Mouse (Mus musculus) intestine, postnatal 0 days (tissue): ENCODE data around the gene Grn. TPM values are rescaled to one million over a fixed set of nuclear protein-coding genes. Genes with fewer than 3 reads are reported as not detected.

Experiments
- ATAC-seq: fragments of 200-750 bp; cut with Nextera tagmentation; 2 replicates; pipeline ENCODE4 v1.8.0; 2017; ENCODE audit warnings: mild to moderate bottlenecking, moderate TSS enrichment, moderate library complexity
- H3K27ac ChIP-seq: fragments of 300-500 bp; sonication (generic); 2 replicates; pipeline ENCODE4 v1.5.1; 2014; ENCODE audit warnings: mild to moderate bottlenecking, low read depth, low read length, moderate library complexity
- H3K27me3 ChIP-seq: fragments of 300-500 bp; sonication (generic); replicated peaks from 2 replicates; pipeline ENCODE4 v1.6.1; 2014; ENCODE audit warnings: low read length, mixed read lengths; ENCODE audit not compliant: control insufficient read depth, insufficient read depth
- H3K36me3 ChIP-seq: fragments of 300-500 bp; sonication (generic); 2 replicates; pipeline ENCODE4 v1.6.1; 2014; ENCODE audit warnings: mild to moderate bottlenecking, moderate library complexity; ENCODE audit not compliant: control insufficient read depth, insufficient read depth
- H3K4me1 ChIP-seq: fragments of 300-500 bp; sonication (generic); replicated peaks from 2 replicates; pipeline ENCODE4 v1.6.1; 2014; ENCODE audit warnings: antibody characterized with exemption, low read length, mixed read lengths; ENCODE audit not compliant: control insufficient read depth, insufficient read depth
- H3K4me2 ChIP-seq: fragments of 300-500 bp; sonication (generic); replicated peaks from 2 replicates; pipeline ENCODE4 v1.6.1; 2014; ENCODE audit warnings: low read depth, mild to moderate bottlenecking, moderate library complexity
- H3K4me3 ChIP-seq: fragments of 300-500 bp; sonication (generic); 2 replicates; pipeline ENCODE4 v1.5.1; 2014; ENCODE audit warnings: low read depth, low read length
- H3K9ac ChIP-seq: fragments of 300-500 bp; sonication (generic); 2 replicates; pipeline ENCODE4 v1.6.1; 2014; ENCODE audit warnings: mild to moderate bottlenecking, low read depth, low read length
- H3K9me3 ChIP-seq: fragments of 300-500 bp; sonication (generic); 2 replicates; pipeline ENCODE4 v1.6.1; 2016; ENCODE audit warnings: mixed run types; ENCODE audit not compliant: control insufficient read depth
- CTCF ChIP-seq: sonication (generic); IDR thresholded peaks from 2 replicates; pipeline ENCODE4 v1.5.1; 2016; ENCODE audit warnings: low read depth, mild to moderate bottlenecking, control low read depth, antibody characterized with exemption, moderate library complexity
- WGBS: fragments of 180-500 bp; shearing (Covaris S2); extraction: QIAGEN DNeasy Blood & Tissue Kit; methylation state at CpG from one replicate; pipeline ENCODE4 v1.1.7; 2014; 5-methylcytosine and 5-hydroxymethylcytosine counted together
- polyA plus RNA-seq: library from polyadenylated mRNA; unstranded; fragments of >200 nt; fragmentation: Nextera tagmentation; extraction: Ambion mirVana; gene quantifications from 2 replicates; pipeline ENCODE4 v1.2.1, GENCODE M21; 2015

The Grn gene
- polyA plus RNA-seq, 1 experiment from 2014 or later = 339 TPM

DNA sequence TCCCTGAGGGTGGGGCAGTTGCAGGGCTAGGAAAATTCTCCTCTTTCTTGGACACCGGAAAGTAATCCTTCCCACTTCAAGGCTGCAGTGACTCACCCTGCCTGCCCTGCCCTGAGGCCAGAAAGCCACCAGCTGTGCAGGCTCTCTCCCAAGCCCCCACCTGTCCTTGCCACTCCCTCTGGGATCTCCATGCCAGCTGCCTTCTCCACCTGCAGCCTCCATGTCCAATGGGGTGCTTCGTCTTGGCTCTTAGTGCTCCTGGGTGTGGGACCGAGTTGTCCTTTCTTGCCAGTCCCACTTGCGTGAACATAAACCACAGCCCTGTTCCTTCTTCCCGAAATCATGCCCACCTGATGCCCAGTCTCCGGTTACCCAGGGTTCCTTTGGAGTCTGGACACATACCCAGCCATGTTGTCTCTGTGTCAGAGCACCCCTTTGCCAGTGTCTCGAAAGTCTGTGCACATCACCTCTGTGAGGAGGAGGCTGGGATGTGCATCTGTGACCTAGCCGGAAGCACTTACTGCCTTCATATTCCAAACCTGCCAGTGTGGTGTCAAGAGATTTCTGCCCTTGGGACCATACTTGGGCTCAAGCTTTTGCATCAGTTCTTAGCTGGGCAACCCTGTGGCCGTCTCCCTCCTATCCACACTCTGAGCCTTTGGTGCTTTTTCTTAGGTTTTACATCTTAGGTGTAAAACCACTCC, 35.5 kb upstream of the Grn start:
- Histone ChIP-seq H3K4me3 (no peak overlapping the region), H3K27ac (no peak overlapping the region), H3K9ac (no peak overlapping the region), H3K9me3 (no peaks in the 10 kb centered on the region), H3K27me3 (peaks cover 13% of the 10 kb centered on the region), H3K36me3 (no peaks in the 10 kb centered on the region), H3K4me2 (no peak overlapping the region; the same call in 1 of the 2 replicates), H3K4me1 (peaks cover 12% of the 10 kb centered on the region)
- TF ChIP-seq CTCF = no peak
- ATAC-seq = peak; percentile 37; the same call in 1 of the 2 replicates
- 69% methylated on average over 9 of the region's 9 CpGs for WGBS

DNA sequence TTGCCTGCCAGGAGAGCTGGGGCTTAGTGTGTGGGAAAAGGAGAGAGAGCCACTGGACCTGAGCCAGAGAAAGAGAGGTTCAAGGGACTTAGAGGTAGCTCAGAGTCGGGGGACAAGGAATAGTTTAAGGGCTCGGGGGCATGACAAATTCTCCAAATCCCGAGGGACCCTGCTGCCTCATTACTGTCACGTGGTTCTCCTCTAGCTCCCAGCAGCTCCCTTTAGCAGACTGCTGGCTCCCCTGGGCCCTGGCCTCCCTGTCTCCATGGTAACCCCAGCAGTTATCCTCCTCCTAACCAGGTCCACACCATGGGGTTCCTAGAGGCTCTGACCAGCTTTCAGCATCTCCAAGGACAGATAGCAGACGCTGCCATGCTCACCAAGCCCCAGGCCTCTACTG, 34.9 kb upstream of the Grn start:
- H3K4me3 ChIP-seq = no peak overlapping the region
- H3K9ac ChIP-seq = no peak overlapping the region
- 19% methylated on average over 5 of the region's 5 CpGs for WGBS
- H3K4me1 ChIP-seq = peaks cover 12% of the 10 kb centered on the region
- no peak for ATAC-seq
- H3K27me3 ChIP-seq = peaks cover 18% of the 10 kb centered on the region
- H3K4me2 ChIP-seq = no peak overlapping the region
- no peaks in the 10 kb centered on the region for H3K9me3 ChIP-seq
- H3K36me3 ChIP-seq = no peaks in the 10 kb centered on the region
- no peak for TF ChIP-seq CTCF
- no peak overlapping the region for H3K27ac ChIP-seq

DNA sequence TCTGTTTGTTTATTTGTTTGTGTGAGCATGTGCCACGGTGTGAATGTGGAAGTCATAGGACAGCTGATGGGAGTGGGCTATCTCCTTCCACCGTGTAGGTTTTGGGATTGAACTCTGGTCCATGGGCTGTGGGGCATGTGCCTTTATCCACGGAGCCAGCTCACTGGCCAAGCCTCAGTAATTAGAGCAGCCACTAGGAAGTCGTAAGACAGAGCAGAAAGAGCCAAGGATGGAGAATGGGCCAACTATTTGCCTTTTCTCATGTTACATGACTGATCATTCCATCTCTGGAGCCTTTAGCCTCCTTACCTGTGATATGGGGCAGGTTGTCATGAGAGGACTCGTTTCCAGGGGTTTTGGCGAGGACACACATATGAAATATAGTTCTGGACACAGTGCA, 33.9 kb upstream of the Grn start:
- Histone ChIP-seq H3K27me3 (peaks cover 18% of the 10 kb centered on the region), H3K36me3 (no peaks in the 10 kb centered on the region), H3K27ac (no peak overlapping the region), H3K4me2 (no peak overlapping the region), H3K9ac (no peak overlapping the region), H3K4me3 (no peak overlapping the region), H3K9me3 (no peaks in the 10 kb centered on the region), H3K4me1 (peaks cover 12% of the 10 kb centered on the region)
- 57% methylated on average over 6 of the region's 6 CpGs for WGBS
- no peak for TF ChIP-seq CTCF
- ATAC-seq = no peak

DNA sequence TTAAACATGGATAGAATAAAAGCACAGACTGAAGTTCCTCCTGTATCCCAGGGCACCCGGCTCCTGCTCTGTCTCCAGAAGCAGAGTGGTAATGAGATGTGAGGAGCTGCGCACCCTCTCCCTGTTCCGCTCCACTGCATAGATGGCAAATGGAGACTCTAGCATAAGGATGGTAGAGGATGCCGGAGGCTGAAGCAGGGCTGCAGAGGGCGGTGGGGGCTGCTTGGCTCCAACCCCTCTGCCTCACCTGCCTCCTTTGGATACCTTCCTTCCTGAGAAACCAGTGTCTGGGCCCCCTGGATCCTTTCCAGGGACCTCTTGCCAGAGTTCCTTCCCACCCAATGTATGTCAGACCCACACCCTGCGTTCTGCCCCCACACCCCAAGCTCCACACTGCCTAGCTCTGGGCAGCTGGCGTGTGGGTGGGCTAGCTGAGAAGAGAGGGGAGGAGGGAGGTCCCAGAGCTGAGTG, 33.4 kb upstream of the Grn start:
- peaks cover 18% of the 10 kb centered on the region for H3K27me3 ChIP-seq
- no peak for TF ChIP-seq CTCF
- H3K9ac ChIP-seq = no peak overlapping the region
- no peaks in the 10 kb centered on the region for H3K9me3 ChIP-seq
- H3K4me3 ChIP-seq = no peak overlapping the region
- H3K27ac ChIP-seq = no peak overlapping the region
- H3K36me3 ChIP-seq = peaks cover 2% of the 10 kb centered on the region; the same call in 1 of the 2 replicates
- WGBS = 77% methylated on average over 7 of the region's 7 CpGs
- H3K4me2 ChIP-seq = no peak overlapping the region
- peaks cover 12% of the 10 kb centered on the region for H3K4me1 ChIP-seq
- ATAC-seq = no peak

DNA sequence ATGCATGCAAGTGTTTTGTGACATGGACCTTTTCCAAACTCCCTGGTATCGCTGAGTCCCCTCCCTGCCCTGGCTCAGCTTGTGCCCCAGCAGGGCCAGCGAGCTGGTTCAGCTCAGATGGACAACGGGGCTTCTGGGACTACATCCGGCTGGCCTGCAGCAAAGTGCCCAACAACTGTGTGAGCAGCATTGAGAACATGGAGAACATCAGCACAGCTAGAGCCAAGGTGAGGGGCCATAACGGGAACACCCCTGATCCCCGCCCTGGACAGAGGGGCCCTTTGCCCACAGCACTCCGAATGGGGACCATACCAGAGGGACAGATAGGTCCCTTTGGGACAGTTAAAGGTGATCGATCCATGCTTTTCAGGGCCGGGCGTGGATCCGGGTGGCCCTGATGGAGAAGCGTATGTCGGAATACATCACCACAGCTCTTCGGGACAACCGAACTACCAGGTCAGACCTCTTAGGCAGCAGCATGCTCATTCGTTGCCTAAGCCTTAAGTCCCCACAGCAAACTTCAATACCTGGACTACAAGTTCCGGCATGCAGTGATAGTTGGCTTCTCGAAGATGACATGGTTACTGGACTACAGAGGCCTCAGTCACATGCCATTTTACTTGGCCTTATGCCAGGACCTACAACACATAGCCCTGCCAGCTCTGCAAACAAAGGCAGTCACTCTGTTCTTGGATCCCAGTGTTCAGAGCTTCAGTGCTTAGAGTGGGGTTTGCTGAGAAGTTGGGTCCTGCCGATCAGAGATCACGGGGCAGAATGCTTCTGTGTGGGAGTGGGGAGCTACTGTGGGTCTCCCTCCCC, 31.9 kb upstream of the Grn start:
- Histone ChIP-seq H3K36me3 (peaks cover 17% of the 10 kb centered on the region; the same call in 1 of the 2 replicates), H3K4me1 (peaks cover 12% of the 10 kb centered on the region), H3K27ac (no peak overlapping the region), H3K27me3 (peaks cover 18% of the 10 kb centered on the region), H3K9me3 (no peaks in the 10 kb centered on the region), H3K4me3 (no peak overlapping the region), H3K4me2 (0 out of 2 replicates have a peak overlapping the region, but pooled peaks have one; percentile 64), H3K9ac (no peak overlapping the region)
- peak; percentile 59 for ATAC-seq
- TF ChIP-seq CTCF = no peak
- WGBS = 74% methylated on average over 20 of the region's 20 CpGs

DNA sequence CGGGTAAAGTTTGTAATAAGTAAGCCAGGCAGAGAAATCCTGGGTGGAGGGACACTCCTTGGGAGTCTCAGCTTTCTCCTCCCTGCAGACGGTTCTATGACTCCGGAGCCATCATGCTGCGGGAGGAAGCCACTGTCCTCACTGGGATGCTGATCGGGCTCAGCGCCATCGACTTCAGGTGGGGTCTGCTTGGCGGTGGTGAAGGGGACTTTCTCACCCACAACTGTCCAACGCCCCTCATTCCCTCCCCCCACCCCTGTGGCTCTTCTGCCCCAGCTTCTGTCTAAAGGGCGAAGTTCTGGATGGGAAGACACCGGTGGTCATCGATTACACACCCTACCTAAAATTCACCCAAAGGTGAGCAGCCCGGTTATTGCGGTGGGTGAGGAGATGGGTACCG, 31.0 kb upstream of the Grn start:
- peaks cover 26% of the 10 kb centered on the region for H3K36me3 ChIP-seq
- H3K9ac ChIP-seq = no peak overlapping the region
- no peaks in the 10 kb centered on the region for H3K9me3 ChIP-seq
- no peak overlapping the region for H3K27ac ChIP-seq
- no peak for TF ChIP-seq CTCF
- no peak for ATAC-seq
- 16% methylated on average over 15 of the region's 15 CpGs for WGBS
- peaks cover 18% of the 10 kb centered on the region for H3K27me3 ChIP-seq
- peak overlapping the region; percentile 64 for H3K4me2 ChIP-seq
- H3K4me3 ChIP-seq = peak overlapping the region; percentile 31
- peaks cover 4% of the 10 kb centered on the region for H3K4me1 ChIP-seq
